Comparison of ENCODE assay signal across 22 mouse cellular contexts in genomic region chr10:69575451-69575850, GRCm38 (mm10).
"Had no signal": no experiment of that assay in that cellular context is flagged by ENCODE, and none has a peak within 500 bp of the region (broad histone marks: within the 10 kb centered on the region; RNA-seq: fewer than 3 reads in every experiment).

No protein-coding gene starts in this region.

- H3K9me3 ChIP-seq: heart, embryonic 13.5 days; heart, embryonic 15.5 days; hindbrain, embryonic 10.5 days; hindbrain, embryonic 12.5 days; hindbrain, embryonic 15.5 days; kidney, embryonic 15.5 days; limb, embryonic 13.5 days; limb, embryonic 15.5 days; liver, embryonic 12.5 days had no signal

- DNase-seq: gastrocnemius, adult 2 months; gastrocnemius, postnatal 10 days; gastrocnemius, postnatal 25 days; heart, adult 2 months; heart, postnatal 14 days; heart, postnatal 4 days; layer of hippocampus, adult 9-11 months; layer of hippocampus, postnatal 36 days; left cerebral cortex, postnatal 4 days had no signal

- H3K36me3 ChIP-seq: heart, embryonic 13.5 days; heart, embryonic 15.5 days; hindbrain, embryonic 10.5 days; hindbrain, embryonic 12.5 days; hindbrain, embryonic 15.5 days; kidney, embryonic 15.5 days; limb, embryonic 13.5 days; limb, embryonic 15.5 days; liver, embryonic 12.5 days had no signal

- H3K9ac ChIP-seq: heart, embryonic 15.5 days; hindbrain, embryonic 12.5 days; hindbrain, embryonic 15.5 days; kidney, embryonic 15.5 days; limb, embryonic 13.5 days; limb, embryonic 15.5 days; liver, embryonic 12.5 days had no signal

- H3K4me2 ChIP-seq: heart, embryonic 11.5 days; heart, embryonic 13.5 days; heart, embryonic 15.5 days; hindbrain, embryonic 12.5 days; hindbrain, embryonic 15.5 days; kidney, embryonic 15.5 days; limb, embryonic 13.5 days; limb, embryonic 15.5 days; liver, embryonic 12.5 days had no signal

- H3K27me3 ChIP-seq: heart, embryonic 15.5 days; hindbrain, embryonic 15.5 days had no signal

- H3K27ac ChIP-seq: gastrocnemius, adult 2 months; heart, adult 2 months; heart, embryonic 15.5 days; hindbrain, embryonic 10.5 days; hindbrain, embryonic 12.5 days; hindbrain, embryonic 15.5 days; hindbrain, postnatal 0 days; kidney, embryonic 15.5 days; kidney, postnatal 0 days; limb, embryonic 13.5 days; limb, embryonic 15.5 days; liver, embryonic 12.5 days had no signal

- ATAC-seq: hindbrain, postnatal 0 days; intestine, embryonic 16.5 days; liver, embryonic 12.5 days had no signal

- H3K4me3 ChIP-seq: gastrocnemius, adult 2 months; heart, adult 2 months; heart, embryonic 13.5 days; heart, embryonic 15.5 days; hindbrain, embryonic 10.5 days; hindbrain, embryonic 12.5 days; hindbrain, embryonic 15.5 days; kidney, embryonic 15.5 days; limb, embryonic 13.5 days; limb, embryonic 15.5 days; liver, embryonic 12.5 days had no signal
